Mouse (Mus musculus): Measurements from ENCODE around the gene Gpr108.

DNA sequence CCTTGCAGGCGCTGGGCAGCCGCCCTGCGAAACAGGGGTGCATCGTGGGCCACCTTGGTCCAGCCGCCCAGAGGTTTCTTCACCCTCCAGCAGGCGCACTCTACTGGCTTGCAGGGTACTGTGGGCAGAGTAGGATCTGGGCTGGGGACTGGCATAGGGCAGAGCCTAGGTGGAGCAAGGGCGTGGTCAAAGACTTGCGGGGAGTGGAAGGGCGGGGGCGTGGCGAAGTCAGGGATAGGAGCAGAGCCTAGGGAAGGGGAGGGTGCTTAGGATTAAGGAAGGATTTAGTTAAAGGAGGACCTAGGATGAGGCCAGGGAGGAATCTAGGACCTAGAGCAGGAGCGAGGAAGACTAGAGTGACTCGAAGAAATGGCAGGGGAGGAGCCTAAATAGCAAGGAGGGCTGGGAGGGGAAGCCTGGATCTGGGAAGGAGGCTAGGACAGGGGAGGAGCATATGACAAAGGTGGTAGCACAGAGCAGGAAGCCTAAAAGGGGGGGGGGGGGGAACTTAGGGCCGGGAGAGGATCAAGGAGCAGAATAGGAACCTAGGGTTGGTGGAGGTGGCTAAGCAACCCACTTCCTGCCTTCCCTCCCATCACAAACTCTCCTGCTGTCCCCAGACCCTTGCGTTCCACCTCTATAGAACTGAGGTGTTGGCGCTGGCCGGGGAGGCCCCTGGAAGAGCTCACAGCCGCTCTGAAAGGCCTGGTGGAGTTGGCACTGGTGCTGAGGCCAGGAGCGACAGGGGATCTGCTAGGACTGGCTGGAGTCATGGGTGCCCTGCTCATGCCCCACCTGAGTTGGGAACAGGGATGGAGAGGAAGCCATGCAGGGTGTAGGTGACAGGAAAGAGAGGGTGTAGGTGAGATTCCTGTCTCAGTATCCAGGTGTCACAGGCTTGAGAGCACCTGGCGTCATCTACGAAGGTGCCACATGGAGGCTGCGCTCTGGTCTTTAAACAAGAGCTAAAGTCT lies 17.0 kb upstream of the Gpr108 start:
- peak; percentile 28; the same call in 1 of the 2 replicates for TF ChIP-seq CTCF (IDR thresholded peaks at IDR 0.05; ENCODE audit: extremely low read depth, insufficient read length, insufficient replicate concordance, low read depth, low read length)
- TF ChIP-seq POLR2A (IDR thresholded peaks at IDR 0.05; ENCODE audit: low read depth, low read length), result peak; percentile 66
